Mouse (Mus musculus): ENCODE measurements around the gene Rgs13. TPM values are rescaled to one million over a fixed set of nuclear protein-coding genes. Genes with fewer than 3 reads are reported as not detected.
"Not testable (repeated sequence)": the region's sequence is repeated elsewhere in the genome, so short reads cannot be mapped to it uniquely, and the experiment has no call there.

The Rgs13 gene
- polyA plus RNA-seq, 1 experiment from 2014 or later, result 0.77 TPM

DNA sequence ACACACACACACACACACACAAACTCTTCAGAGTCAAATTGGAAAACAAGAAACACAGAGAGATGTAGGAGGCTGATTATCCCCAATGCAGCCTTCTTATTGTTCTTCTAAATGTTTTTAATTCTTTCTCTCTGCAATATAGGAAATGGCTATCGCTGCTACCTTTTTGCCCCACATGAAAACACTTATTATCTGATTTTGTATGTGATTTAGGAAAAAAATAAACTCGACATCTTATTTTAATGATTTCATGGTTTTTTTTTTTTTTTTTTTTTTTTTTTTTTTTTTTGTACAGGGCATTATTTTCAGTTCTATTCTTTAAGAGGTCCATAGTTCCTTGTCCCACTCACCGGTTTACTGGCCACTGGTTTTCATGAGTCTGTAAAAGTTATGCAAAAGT, 27.2 kb downstream of the Rgs13 start:
- no peak overlapping the region for H3K4me3 ChIP-seq
- no peaks in the 10 kb centered on the region for H3K9me3 ChIP-seq
- H3K27me3 ChIP-seq, result no peaks in the 10 kb centered on the region
- no peak for ATAC-seq (ENCODE audit: low FRiP score)
- 88% methylated on average over 3 of the region's 3 CpGs for WGBS
- H3K4me2 ChIP-seq, result no peak overlapping the region
- no peak overlapping the region for H3K27ac ChIP-seq
- H3K36me3 ChIP-seq, result no peaks in the 10 kb centered on the region
- H3K4me1 ChIP-seq (replicated peaks), result 0 out of 2 replicates have a peak, but pooled peaks cover 6% of the 10 kb centered on the region
- no peak overlapping the region for H3K9ac ChIP-seq

DNA sequence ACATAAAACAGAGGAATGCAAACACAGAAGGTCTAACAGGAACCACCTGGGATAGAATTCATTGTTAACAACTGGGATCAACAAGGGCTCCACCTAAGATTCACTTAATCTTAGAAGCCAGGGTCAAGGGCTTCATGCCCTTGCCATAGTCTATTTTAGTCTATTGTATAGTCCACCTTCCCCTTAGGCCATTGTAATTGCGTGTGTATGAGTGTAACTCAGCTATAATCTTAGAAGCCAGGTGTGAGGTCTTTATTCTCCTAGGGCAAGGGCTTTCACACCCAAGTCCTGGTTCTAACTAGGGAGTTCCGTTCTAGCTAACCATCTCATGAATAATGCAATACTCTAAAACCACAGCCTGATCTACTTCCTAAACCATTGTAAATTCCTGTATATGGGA, 35.8 kb downstream of the Rgs13 start:
- WGBS, result 81% methylated on average over 2 of the region's 2 CpGs
- H3K27me3 ChIP-seq; H3K4me2 ChIP-seq; H3K9ac ChIP-seq; H3K4me3 ChIP-seq; H3K9me3 ChIP-seq; H3K36me3 ChIP-seq; ATAC-seq (ENCODE audit: low FRiP score); H3K27ac ChIP-seq; H3K4me1 ChIP-seq (replicated peaks): not testable (repeated sequence)

DNA sequence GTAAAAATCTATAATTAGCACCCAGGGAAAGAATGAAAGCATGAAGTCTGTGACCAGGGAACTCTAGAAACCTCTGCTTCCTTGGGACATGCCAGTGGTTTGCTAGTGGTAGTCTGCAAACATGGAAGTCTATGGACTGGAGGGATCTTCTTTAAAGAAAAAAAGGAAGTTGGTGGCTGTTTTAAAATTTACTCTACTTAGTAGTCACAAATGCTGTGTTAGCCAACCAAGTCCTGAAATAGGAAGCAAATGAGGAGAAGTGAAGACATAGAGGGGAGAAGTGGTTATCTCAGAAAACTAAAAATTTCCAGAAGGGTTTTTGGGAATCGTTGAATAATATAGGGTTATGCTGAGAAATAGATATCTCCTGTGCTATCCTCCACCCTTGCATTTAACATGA, 37.3 kb downstream of the Rgs13 start:
- Histone ChIP-seq H3K4me2 (no peak overlapping the region), H3K27me3 (no peaks in the 10 kb centered on the region), H3K36me3 (no peaks in the 10 kb centered on the region), H3K9ac (no peak overlapping the region), H3K4me3 (no peak overlapping the region), H3K4me1 (replicated peaks) (no peaks in the 10 kb centered on the region), H3K9me3 (no peaks in the 10 kb centered on the region), H3K27ac (no peak overlapping the region)
- ATAC-seq (ENCODE audit: low FRiP score), result no peak
- WGBS, result 94% methylated on average over 1 of the region's 1 CpGs

DNA sequence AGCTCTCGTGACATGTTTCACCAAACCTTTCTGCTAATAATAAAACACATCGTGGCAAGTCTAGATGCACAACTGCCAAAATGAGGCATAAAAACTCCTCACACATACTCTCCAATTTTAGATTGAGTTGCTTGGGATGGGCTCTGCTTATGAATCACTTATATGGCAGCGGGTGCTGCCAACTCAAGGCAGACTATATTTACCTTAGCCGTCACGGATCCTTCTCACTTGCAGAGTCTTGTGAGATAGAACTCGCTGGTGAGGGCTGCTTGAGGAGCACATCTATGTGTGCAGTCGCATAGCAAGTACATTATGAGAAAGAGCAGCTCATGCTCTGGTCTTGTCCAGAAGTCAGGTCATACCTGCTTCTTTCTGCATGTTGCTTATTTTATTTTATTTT, 49.2 kb downstream of the Rgs13 start:
- no peak overlapping the region for H3K9ac ChIP-seq
- H3K27ac ChIP-seq, result no peak overlapping the region
- no peaks in the 10 kb centered on the region for H3K36me3 ChIP-seq
- no peak for ATAC-seq (ENCODE audit: low FRiP score)
- H3K4me3 ChIP-seq, result no peak overlapping the region
- no peak overlapping the region for H3K4me2 ChIP-seq
- WGBS, result 93% methylated on average over 7 of the region's 7 CpGs
- H3K4me1 ChIP-seq (replicated peaks), result no peaks in the 10 kb centered on the region
- H3K27me3 ChIP-seq, result no peaks in the 10 kb centered on the region
- no peaks in the 10 kb centered on the region for H3K9me3 ChIP-seq

DNA sequence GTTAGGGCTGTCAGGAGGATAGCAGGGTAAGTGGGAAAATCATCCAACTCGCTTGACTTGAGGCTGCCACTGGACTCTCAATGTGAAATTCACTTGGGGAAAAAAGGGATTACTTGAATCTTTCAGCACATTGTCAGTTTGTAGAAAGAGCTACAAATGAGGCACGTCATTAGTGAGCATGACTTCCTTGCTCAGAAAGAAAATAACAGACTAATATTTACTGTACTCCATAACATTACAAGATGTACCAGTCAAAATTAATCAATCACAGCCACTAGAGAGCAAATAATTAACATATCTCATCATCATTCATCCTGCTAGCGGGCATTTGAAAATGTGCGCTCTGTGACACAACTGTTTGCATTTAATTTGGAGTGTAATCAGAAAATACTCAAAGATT, 57.1 kb downstream of the Rgs13 start:
- Histone ChIP-seq H3K4me3 (no peak overlapping the region), H3K9ac (no peak overlapping the region), H3K4me1 (replicated peaks) (no peaks in the 10 kb centered on the region), H3K9me3 (no peaks in the 10 kb centered on the region), H3K27ac (no peak overlapping the region), H3K27me3 (no peaks in the 10 kb centered on the region), H3K36me3 (no peaks in the 10 kb centered on the region), H3K4me2 (no peak overlapping the region)
- 73% methylated on average over 4 of the region's 4 CpGs for WGBS
- ATAC-seq (ENCODE audit: low FRiP score), result no peak

DNA sequence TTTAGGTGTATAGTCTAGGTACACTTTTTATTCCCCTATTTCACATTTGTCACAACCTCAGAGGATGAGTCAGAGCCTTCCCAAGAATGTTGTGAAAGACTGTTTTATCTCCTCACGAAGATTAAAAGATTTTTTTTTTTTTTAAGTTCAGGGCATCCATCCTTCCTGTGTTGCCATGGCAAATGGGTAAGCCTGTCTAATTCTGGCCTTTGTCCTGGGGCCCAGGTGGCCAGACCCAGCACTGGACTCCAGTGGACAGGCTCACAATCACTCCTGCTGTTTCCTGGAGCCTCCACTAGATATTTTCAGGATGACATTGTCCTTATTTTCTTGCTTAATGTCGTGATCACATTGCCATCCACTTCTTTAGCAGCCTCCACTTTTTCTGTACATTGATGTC, 57.7 kb downstream of the Rgs13 start:
- no peak overlapping the region for H3K4me2 ChIP-seq
- H3K9ac ChIP-seq, result no peak overlapping the region
- H3K27me3 ChIP-seq, result no peaks in the 10 kb centered on the region
- H3K4me3 ChIP-seq, result no peak overlapping the region
- H3K36me3 ChIP-seq, result no peaks in the 10 kb centered on the region
- 44% methylated on average over 2 of the region's 2 CpGs for WGBS
- no peak overlapping the region for H3K27ac ChIP-seq
- no peak for ATAC-seq (ENCODE audit: low FRiP score)
- H3K9me3 ChIP-seq, result no peaks in the 10 kb centered on the region
- H3K4me1 ChIP-seq (replicated peaks), result no peaks in the 10 kb centered on the region

DNA sequence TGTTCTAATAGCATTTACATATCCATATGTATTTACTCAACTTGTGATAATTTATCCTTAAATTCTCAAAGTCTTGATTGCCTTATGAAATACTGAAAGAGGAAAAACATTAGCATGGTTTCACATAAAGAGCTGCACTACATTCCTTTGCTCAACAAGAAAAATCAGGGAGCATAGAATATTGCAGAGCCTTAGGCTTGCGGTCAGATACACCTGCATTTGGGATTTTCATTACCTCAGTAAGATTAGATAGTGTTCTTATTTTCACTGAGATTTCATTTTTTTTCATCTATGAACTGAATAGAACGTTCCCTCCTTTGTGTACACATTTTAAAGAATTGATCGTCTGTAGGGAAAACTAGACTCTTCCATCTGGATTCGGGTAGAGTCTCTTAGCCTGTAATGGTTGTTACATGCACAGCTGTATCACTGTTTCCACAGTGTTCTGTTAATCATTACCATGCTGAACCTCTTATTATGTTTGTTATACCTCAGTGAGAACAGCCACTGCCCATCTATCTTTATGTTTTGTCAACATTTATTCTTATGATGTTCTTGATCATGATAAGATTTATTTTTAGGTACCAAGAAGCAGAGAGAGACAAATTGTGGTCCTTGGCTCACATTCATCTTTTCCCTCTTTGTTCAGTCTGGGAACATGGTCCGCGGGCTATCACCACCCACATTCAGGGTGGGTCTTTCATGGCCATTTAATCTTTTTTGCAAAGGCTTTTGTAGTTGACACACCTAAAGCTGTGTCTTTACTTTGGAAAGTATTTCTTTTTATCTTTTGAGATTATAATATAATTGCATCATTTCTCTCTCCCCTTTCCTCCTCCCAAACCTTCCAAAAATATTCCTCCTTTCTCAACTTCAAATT, 61.1 kb downstream of the Rgs13 start:
- Histone ChIP-seq H3K9ac (no peak overlapping the region), H3K27me3 (no peaks in the 10 kb centered on the region), H3K27ac (no peak overlapping the region), H3K4me1 (replicated peaks) (no peaks in the 10 kb centered on the region), H3K4me2 (no peak overlapping the region), H3K36me3 (no peaks in the 10 kb centered on the region), H3K4me3 (no peak overlapping the region), H3K9me3 (no peaks in the 10 kb centered on the region)
- ATAC-seq (ENCODE audit: low FRiP score), result no peak
- WGBS, result 86% methylated on average over 6 of the region's 6 CpGs

DNA sequence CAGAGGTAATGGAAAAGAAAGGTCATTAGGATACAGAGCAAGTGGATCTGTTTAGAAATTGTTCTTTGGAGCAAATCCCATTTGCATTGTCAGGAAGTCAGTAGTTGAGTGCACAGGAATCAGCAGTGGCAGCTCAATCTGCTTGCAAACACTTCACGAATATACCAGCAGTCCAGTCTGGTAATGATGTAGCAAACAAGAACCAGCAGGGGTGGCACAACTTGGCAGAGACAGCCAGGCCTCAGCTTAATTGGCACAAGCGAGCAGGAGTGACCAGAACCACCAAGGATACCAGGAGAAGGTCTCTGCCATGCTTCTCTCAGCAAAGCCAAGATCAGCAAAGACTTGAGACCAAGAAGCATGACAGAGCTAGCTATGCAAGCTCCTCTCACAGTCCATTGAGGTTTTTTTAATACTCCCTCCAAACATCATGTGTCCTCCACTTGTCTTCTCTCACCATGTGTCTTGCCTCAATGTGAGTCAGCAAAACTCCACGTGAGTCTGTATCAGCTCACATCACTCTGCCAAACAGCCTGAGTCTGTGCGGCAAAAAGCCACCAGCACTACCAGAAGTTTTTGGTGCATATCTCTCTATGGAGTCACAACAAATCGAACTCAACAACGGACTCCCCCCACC, 63.6 kb downstream of the Rgs13 start:
- Histone ChIP-seq H3K27me3 (no peaks in the 10 kb centered on the region), H3K4me2 (no peak overlapping the region), H3K4me3 (no peak overlapping the region), H3K9ac (no peak overlapping the region), H3K4me1 (replicated peaks) (no peaks in the 10 kb centered on the region), H3K36me3 (no peaks in the 10 kb centered on the region), H3K27ac (no peak overlapping the region), H3K9me3 (no peaks in the 10 kb centered on the region)
- 88% methylated on average over 6 of the region's 6 CpGs for WGBS
- no peak for ATAC-seq (ENCODE audit: low FRiP score)

DNA sequence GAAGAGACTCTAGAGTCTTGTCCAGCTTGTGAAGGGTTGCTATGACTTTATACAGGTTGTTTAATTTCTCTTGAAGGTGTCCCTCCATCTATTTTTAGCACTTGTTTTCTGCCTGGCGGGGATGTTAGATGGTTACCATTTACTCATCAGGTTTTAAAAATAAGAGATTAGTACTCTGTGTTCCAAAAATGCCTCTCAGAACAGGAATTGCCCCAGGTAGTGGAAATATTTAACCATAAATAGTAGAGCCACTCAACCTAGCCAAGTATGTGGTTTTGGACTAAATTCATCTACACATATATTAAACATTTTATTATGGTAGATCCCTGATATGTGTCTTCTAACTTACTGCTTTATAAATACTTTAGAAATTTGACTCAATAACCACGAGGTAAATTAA, 64.2 kb downstream of the Rgs13 start:
- Histone ChIP-seq H3K9ac (no peak overlapping the region), H3K4me1 (replicated peaks) (no peaks in the 10 kb centered on the region), H3K4me3 (no peak overlapping the region), H3K9me3 (no peaks in the 10 kb centered on the region), H3K36me3 (no peaks in the 10 kb centered on the region), H3K27me3 (no peaks in the 10 kb centered on the region), H3K27ac (no peak overlapping the region), H3K4me2 (no peak overlapping the region)
- 73% methylated on average over 2 of the region's 2 CpGs for WGBS
- ATAC-seq (ENCODE audit: low FRiP score), result no peak

DNA sequence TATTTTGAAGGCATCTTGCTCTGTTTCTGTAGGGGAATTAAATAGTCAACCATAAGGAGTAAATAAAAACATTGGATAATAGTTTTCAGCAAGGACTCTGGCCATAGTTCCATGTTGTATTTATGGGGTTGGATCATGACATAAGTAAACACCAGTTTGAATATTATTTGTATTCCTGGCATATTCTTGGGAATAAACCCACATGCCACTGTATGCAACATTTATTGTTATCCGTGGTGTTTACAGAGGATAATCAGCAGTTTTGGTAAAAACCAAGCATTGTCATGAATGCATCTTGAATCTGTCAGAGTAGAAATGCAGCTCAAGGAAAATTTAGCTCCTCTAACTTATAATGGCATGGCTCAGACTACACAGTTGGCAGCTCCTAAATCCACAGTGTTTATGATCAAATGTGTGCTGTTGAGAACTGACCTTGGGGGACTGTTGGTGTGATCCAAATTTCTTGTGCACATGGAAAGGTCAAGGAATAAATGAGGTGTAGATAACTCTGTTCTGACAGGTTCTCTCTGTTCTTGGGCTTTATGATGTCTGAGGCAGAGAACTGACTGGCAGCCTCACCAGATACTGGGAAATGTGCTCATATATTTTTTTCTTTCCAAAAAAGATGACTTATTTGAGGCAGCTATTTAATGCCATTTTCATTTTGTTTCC, 78.4 kb downstream of the Rgs13 start:
- no peak overlapping the region for H3K4me2 ChIP-seq
- no peaks in the 10 kb centered on the region for H3K4me1 ChIP-seq (replicated peaks)
- no peak overlapping the region for H3K9ac ChIP-seq
- H3K27me3 ChIP-seq, result no peaks in the 10 kb centered on the region
- no peak overlapping the region for H3K27ac ChIP-seq
- ATAC-seq (ENCODE audit: low FRiP score), result no peak
- 84% methylated on average over 1 of the region's 1 CpGs for WGBS
- H3K4me3 ChIP-seq, result no peak overlapping the region
- no peaks in the 10 kb centered on the region for H3K9me3 ChIP-seq
- no peaks in the 10 kb centered on the region for H3K36me3 ChIP-seq

DNA sequence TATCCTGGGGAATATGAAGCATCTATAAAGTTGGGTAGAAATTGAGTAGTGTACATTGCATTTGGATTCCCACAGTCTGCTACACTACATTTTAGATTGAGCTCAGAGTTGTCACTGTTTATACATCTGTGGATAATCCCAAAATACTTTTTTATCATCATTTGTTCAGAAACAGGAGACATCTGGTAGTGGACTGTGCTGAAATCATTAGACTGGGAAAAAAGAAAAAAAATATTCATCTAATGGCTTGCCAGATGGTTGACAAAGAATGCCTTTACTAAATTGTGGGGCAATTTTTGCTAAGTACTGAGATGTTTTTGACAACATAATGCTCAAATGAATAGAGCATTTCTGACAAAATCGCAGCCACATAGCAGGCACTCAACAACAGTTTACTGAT, 86.8 kb downstream of the Rgs13 start:
- H3K27ac ChIP-seq, result no peak overlapping the region
- no peaks in the 10 kb centered on the region for H3K4me1 ChIP-seq (replicated peaks)
- no peak overlapping the region for H3K9ac ChIP-seq
- no peak for ATAC-seq (ENCODE audit: low FRiP score)
- H3K9me3 ChIP-seq, result no peaks in the 10 kb centered on the region
- WGBS, result 92% methylated on average over 1 of the region's 1 CpGs
- no peaks in the 10 kb centered on the region for H3K36me3 ChIP-seq
- no peaks in the 10 kb centered on the region for H3K27me3 ChIP-seq
- no peak overlapping the region for H3K4me2 ChIP-seq
- H3K4me3 ChIP-seq, result no peak overlapping the region
